Mouse (Mus musculus) C2C12 (cell line): ENCODE results near the gene Tmbim1.

Experiments
- CEBPB ChIP-seq: IDR thresholded peaks from one replicate; pipeline ENCODE4 v1.6.1; 2011; ENCODE audit warnings: low read depth, mild to moderate bottlenecking, control low read depth, moderate library complexity
- CTCF ChIP-seq: IDR thresholded peaks from one replicate; pipeline ENCODE4 v1.5.1; 2011; ENCODE audit not compliant: control insufficient read depth, insufficient read depth, insufficient read length
- MAX ChIP-seq: IDR thresholded peaks from one replicate; pipeline ENCODE4 v1.6.1; 2011; ENCODE audit warnings: mild to moderate bottlenecking, control low read depth
- MYOD1 ChIP-seq: IDR thresholded peaks from one replicate; pipeline ENCODE4 v1.6.1; 2011; ENCODE audit warnings: low read depth; ENCODE audit not compliant: control insufficient read depth, insufficient read length
- MYOG ChIP-seq: IDR thresholded peaks from one replicate; pipeline ENCODE4 v1.6.1; 2011; ENCODE audit not compliant: control insufficient read depth, insufficient read length; ENCODE audit errors: extremely low read depth
- USF1 ChIP-seq: IDR thresholded peaks from one replicate; pipeline ENCODE4 v1.6.1; 2011; ENCODE audit warnings: low read depth, mild to moderate bottlenecking, control low read depth, moderate library complexity

DNA sequence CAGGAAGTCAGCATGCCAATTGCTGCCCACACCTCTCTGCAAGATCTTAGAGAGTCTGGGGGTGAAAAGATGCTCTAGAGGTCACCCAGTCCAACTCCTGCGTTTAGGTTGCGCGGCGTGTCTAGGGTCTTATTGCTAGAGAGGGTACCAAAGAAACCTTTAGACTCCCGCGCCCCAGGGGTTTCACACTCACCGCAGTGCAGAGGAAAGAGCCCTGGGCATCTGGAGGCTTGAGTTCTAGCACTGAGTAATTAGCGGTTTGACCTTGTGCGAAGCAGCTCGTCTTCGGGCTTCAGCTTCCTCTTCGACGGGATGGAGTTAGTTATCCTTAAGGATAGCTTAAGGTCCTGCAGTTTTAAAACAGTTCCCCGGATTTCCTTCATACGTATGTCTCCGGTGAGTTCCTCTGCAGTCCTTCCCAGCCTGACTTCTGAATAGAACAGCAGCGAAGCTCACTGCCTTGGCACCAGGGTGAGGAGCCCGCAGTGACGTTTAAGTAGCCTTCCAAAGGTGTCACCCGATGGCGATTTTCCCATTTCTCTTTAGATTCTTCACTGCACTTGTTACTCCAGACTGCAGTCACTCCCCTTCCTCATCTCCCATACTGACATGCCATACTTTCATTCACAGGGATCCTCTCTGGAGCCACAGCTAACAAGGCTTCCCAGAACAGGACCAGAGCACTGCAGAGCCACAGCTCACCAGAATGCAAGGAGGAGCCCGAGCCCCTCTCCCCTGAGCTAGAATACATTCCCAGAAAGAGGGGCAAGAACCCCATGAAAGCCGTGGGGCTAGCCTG is 20.0 kb downstream of the Tmbim1 start:
- TF ChIP-seq CTCF, result no peak
- TF ChIP-seq MYOD1, result no peak
- no peak for TF ChIP-seq USF1
- no peak for TF ChIP-seq MAX
- TF ChIP-seq CEBPB, result no peak
- TF ChIP-seq MYOG, result no peak
